In genomic region chr12:95738491-95739135, GRCm38 (mm10) we compare ENCODE assay signal across 25 mouse cellular contexts. TPM values are rescaled to one million over a fixed set of nuclear protein-coding genes. Genes with fewer than 3 reads are reported as not detected.
DNase-seq lines count a peak whose midpoint lies in the region; TF ChIP-seq lines count a peak whose summit lies in the region.
"Had no signal": no experiment of that assay in that cellular context is flagged by ENCODE, and none has a peak within 500 bp of the region (broad histone marks: within the 10 kb centered on the region; RNA-seq: fewer than 3 reads in every experiment).

No protein-coding gene starts in this region.

- H3K27ac ChIP-seq in gastrocnemius, adult 2 months = peak overlapping the region; percentile 64; the same call in 1 of the 2 replicates
- H3K27ac ChIP-seq: embryonic facial prominence, embryonic 13.5 days; hindbrain, embryonic 12.5 days; kidney, postnatal 0 days; liver, embryonic 13.5 days; neural tube, embryonic 15.5 days had no signal

- DNase-seq in cerebellum, postnatal 10 days = peak; percentile 64 to 72
- DNase-seq in cerebellum, postnatal 25 days = no peak
- no peak for DNase-seq in gastrocnemius, adult 2 months
- no peak for DNase-seq in gastrocnemius, postnatal 4 days (ENCODE audit: low spot score in 2 of 2)
- DNase-seq in left cerebral cortex, postnatal 4 days = peak; percentile 57
- no peak for DNase-seq in left cerebral cortex, postnatal 25 days (ENCODE audit: low spot score in 2 of 2)
- DNase-seq in retina, embryonic 14.5 days (ENCODE audit: low spot score) = peak; percentile 53
- no peak for DNase-seq in thymus, adult 18-20 months
- DNase-seq: adrenal gland, postnatal 14 days; cerebellum, adult 9-11 months; embryo, embryonic 11 days; gastrocnemius, postnatal 10 days; kidney, adult 18-20 months; liver, embryonic 13.5 days; lung, adult 2 months; lung, postnatal 14 days; right cerebral cortex, postnatal 14 days; thymus, postnatal 36 days had no signal

- TF ChIP-seq CTCF in gastrocnemius, adult 2 months (IDR thresholded peaks at IDR 0.05) = no peak

- intact Hi-C loops in gastrocnemius, adult 2 months (cut with DNase I) = loop anchor here (5.0 kb wide), 1 partner anchor 41 kb away; no protein-coding TSS in a partner anchor
- intact Hi-C loops in left cerebral cortex, postnatal 4 days (cut with DNase I) = no loop called here
- intact Hi-C loops in left cerebral cortex, postnatal 25 days (cut with DNase I) = loop anchor here (5.0 kb wide), 1 partner anchor 41 kb away; no protein-coding TSS in a partner anchor

- peak overlapping the region; percentile 58 for H3K4me3 ChIP-seq in gastrocnemius, adult 2 months
- H3K4me3 ChIP-seq: embryonic facial prominence, embryonic 13.5 days; erythroblast, embryonic 14.5 days; hindbrain, embryonic 12.5 days; liver, embryonic 13.5 days; midbrain, embryonic 13.5 days; neural tube, embryonic 15.5 days had no signal

RNA-seq across cellular contexts. Expression of gene Flrt2, which starts 46.6 kb away (rescaled TPM):
- 1 to 10 TPM; 4.5 to 9.1 TPM for total RNA-seq in gastrocnemius, adult 2 months (2021)
- 10 to 100 TPM; 22.8 to 23.3 TPM for total RNA-seq in gastrocnemius, postnatal 4 days (2021)
- total RNA-seq in left cerebral cortex, postnatal 4 days (2021) = 10 to 100 TPM; 65.3 to 68.4 TPM
- total RNA-seq in left cerebral cortex, postnatal 25 days (2021) = 10 to 100 TPM; 67.2 to 78.8 TPM
- total RNA-seq: megakaryocyte progenitor cell, adult 5-6 weeks had no signal

Comparison
In these comparisons a context has a peak if more than half of its experiments do, and no peak if none do; other contexts are left out.
1. DNase-seq: peak in cerebellum, postnatal 10 days (2 of 2), left cerebral cortex, postnatal 4 days (single experiment) and retina, embryonic 14.5 days (single experiment); none in cerebellum, postnatal 25 days (0 of 2), gastrocnemius, adult 2 months (single experiment), gastrocnemius, postnatal 4 days (0 of 2), left cerebral cortex, postnatal 25 days (0 of 2) and thymus, adult 18-20 months (0 of 2).